Mouse (Mus musculus) ES-E14 (cell line): Measurements from ENCODE around the gene Diaph3. TPM values are rescaled to one million over a fixed set of nuclear protein-coding genes. Genes with fewer than 3 reads are reported as not detected.

Source experiments
- DNase-seq: peaks from one replicate; pipeline ENCODE4 v3.0.0-alpha.2; 2013; ENCODE audit warnings: low read depth, low spot score
- H3K27ac ChIP-seq: 2 replicates; pipeline ENCODE4 v1.5.1; 2012; ENCODE audit warnings: low read depth, mild to moderate bottlenecking, low read length, moderate library complexity, mixed read lengths; ENCODE audit not compliant: poor library complexity, insufficient read depth, severe bottlenecking
- H3K36me3 ChIP-seq: 2 replicates; pipeline ENCODE4 v1.6.1; 2012; ENCODE audit warnings: mild to moderate bottlenecking, low read length, moderate library complexity, mixed read lengths; ENCODE audit not compliant: control insufficient read depth, poor library complexity, insufficient read depth, severe bottlenecking
- H3K4me1 ChIP-seq, 2 experiments: fragments of 150-350 bp in 1 of 2; sonication (generic) in 1 of 2; 2 replicates each; pipeline ENCODE4 v1.6.1; 2012; ENCODE audit warnings: low read length in 2 of 2, mild to moderate bottlenecking in 1 of 2, mixed read lengths in 1 of 2; ENCODE audit not compliant: control insufficient read depth in 2 of 2, insufficient read depth in 2 of 2, poor library complexity in 1 of 2
- H3K4me3 ChIP-seq, 2 experiments: fragments of 150-350 bp in 1 of 2; sonication (generic) in 1 of 2; 2 replicates each; pipeline ENCODE4 v1.5.1; 2012; ENCODE audit warnings: low read length in 2 of 2, low read depth in 1 of 2, mild to moderate bottlenecking in 1 of 2, mixed read lengths in 1 of 2; ENCODE audit not compliant: insufficient read depth in 1 of 2, poor library complexity in 1 of 2, severe bottlenecking in 1 of 2
- H3K9ac ChIP-seq: 2 replicates; pipeline ENCODE4 v1.6.1; 2012; ENCODE audit warnings: low read depth, mild to moderate bottlenecking, low read length, mixed read lengths; ENCODE audit not compliant: poor library complexity, insufficient read depth, severe bottlenecking
- H3K9me3 ChIP-seq: fragments of 150-350 bp; sonication (generic); 2 replicates; pipeline ENCODE4 v1.6.1; 2012; ENCODE audit warnings: low read depth, mild to moderate bottlenecking, low read length; ENCODE audit not compliant: control insufficient read depth, insufficient read depth
- CHD2 ChIP-seq: IDR thresholded peaks from 2 replicates; pipeline ENCODE4 v1.6.1; 2014; ENCODE audit warnings: mild to moderate bottlenecking, low read depth, low read length, inconsistent platforms
- HCFC1 ChIP-seq: IDR thresholded peaks from 2 replicates; pipeline ENCODE4 v1.6.1; 2012; ENCODE audit warnings: low read length, inconsistent platforms, borderline replicate concordance; ENCODE audit not compliant: insufficient read depth
- MAFK ChIP-seq: IDR thresholded peaks from 2 replicates; pipeline ENCODE4 v1.6.1; 2014; ENCODE audit warnings: mild to moderate bottlenecking, low read depth, low read length, inconsistent platforms; ENCODE audit not compliant: insufficient read depth
- ZC3H11A ChIP-seq: IDR thresholded peaks from 2 replicates; pipeline ENCODE4 v1.6.1; 2012; ENCODE audit warnings: low read depth, mild to moderate bottlenecking, inconsistent platforms, low read length, borderline replicate concordance
- ZNF384 ChIP-seq: IDR thresholded peaks from 2 replicates; pipeline ENCODE4 v1.6.1; 2012; ENCODE audit warnings: low read depth, low read length, inconsistent platforms
- in situ Hi-C, 2 experiments: fragments of 600-800 bp; cut with MboI; formaldehyde crosslinking; loops; one replicate each; pipeline ENCODE4 v1.15.1; 2025; ENCODE audit warnings: low sequenced_read_pairs in 2 of 2, inconsistent platforms in 1 of 2; ENCODE audit not compliant: unreplicated experiment in 2 of 2
- total RNA-seq: library from RNA; depleted of rRNA; stranded (reverse); fragments of 300-350 nt; gene quantifications from 2 replicates; pipeline ENCODE4 v1.2.3, GENCODE M21; 2012

Diaph3 gene
- total RNA-seq, 1 experiment, result 13.1 TPM

GRCm38 (mm10) chr14:86738916-86739315 is 402.1 kb downstream of the Diaph3 start:
- no peaks in the 10 kb centered on the region for H3K9me3 ChIP-seq
- DNase-seq, result no peak
- H3K36me3 ChIP-seq, result no peaks in the 10 kb centered on the region
- TF ChIP-seq ZNF384 (no peak), HCFC1 (no peak), ZC3H11A (no peak), CHD2 (no peak), MAFK (no peak)
- H3K27ac ChIP-seq, result no peak overlapping the region
- no peaks in the 10 kb centered on the region for H3K4me1 ChIP-seq
- no peak overlapping the region for H3K9ac ChIP-seq
- no peak overlapping the region for H3K4me3 ChIP-seq
- in situ Hi-C loops, result no loop called here

- H3K9ac ChIP-seq, result no peak overlapping the region
- in situ Hi-C loops, result no loop called here
- no peaks in the 10 kb centered on the region for H3K36me3 ChIP-seq
- no peak for TF ChIP-seq ZC3H11A
- no peak for TF ChIP-seq MAFK
- TF ChIP-seq CHD2, result no peak
- TF ChIP-seq HCFC1, result no peak
- TF ChIP-seq ZNF384, result no peak
- H3K27ac ChIP-seq, result no peak overlapping the region
- H3K4me3 ChIP-seq, result no peak overlapping the region
- DNase-seq, result no peak
- no peaks in the 10 kb centered on the region for H3K4me1 ChIP-seq
- H3K9me3 ChIP-seq, result no peaks in the 10 kb centered on the region
Observed at GRCm38 (mm10) chr14:86736646-86737045, 404.4 kb downstream of the Diaph3 start.

GRCm38 (mm10) chr14:86731300-86731699 is 409.7 kb downstream of the Diaph3 start:
- Histone ChIP-seq H3K27ac (no peak overlapping the region), H3K9me3 (no peaks in the 10 kb centered on the region), H3K36me3 (no peaks in the 10 kb centered on the region), H3K9ac (no peak overlapping the region), H3K4me3 (no peak overlapping the region), H3K4me1 (no peaks in the 10 kb centered on the region)
- peak; percentile 15 for DNase-seq
- in situ Hi-C loops, result no loop called here
- TF ChIP-seq ZC3H11A, result no peak
- TF ChIP-seq MAFK, result no peak

- Histone ChIP-seq H3K36me3 (no peaks in the 10 kb centered on the region), H3K9me3 (no peaks in the 10 kb centered on the region), H3K4me3 (no peak overlapping the region), H3K9ac (no peak overlapping the region), H3K4me1 (no peaks in the 10 kb centered on the region), H3K27ac (no peak overlapping the region)
- TF ChIP-seq ZC3H11A, result no peak
- TF ChIP-seq MAFK, result no peak
- TF ChIP-seq CHD2, result no peak
- TF ChIP-seq ZNF384, result no peak
- TF ChIP-seq HCFC1, result no peak
- no peak for DNase-seq
- in situ Hi-C loops, result no loop called here
Observed at GRCm38 (mm10) chr14:86729617-86730098, 411.4 kb downstream of the Diaph3 start.

GRCm38 (mm10) chr14:86727538-86728045 is 413.4 kb downstream of the Diaph3 start:
- DNase-seq, result no peak
- H3K9me3 ChIP-seq, result no peaks in the 10 kb centered on the region
- no peaks in the 10 kb centered on the region for H3K4me1 ChIP-seq
- H3K36me3 ChIP-seq, result no peaks in the 10 kb centered on the region
- H3K4me3 ChIP-seq, result no peak overlapping the region
- no peak overlapping the region for H3K9ac ChIP-seq
- in situ Hi-C loops, result no loop called here
- no peak overlapping the region for H3K27ac ChIP-seq
- TF ChIP-seq CHD2, result no peak
- no peak for TF ChIP-seq ZNF384
- TF ChIP-seq HCFC1, result no peak
- no peak for TF ChIP-seq MAFK
- TF ChIP-seq ZC3H11A, result no peak
